Mouse (Mus musculus) hindbrain, embryonic 15.5 days (tissue): ENCODE measurements around the gene Pnn. TPM values are rescaled to one million over a fixed set of nuclear protein-coding genes. Genes with fewer than 3 reads are reported as not detected.
A peak's percentile ranks its signal among the peaks of the same experiment; 100 is the strongest.
"Not testable (repeated sequence)": the region's sequence is repeated elsewhere in the genome, so short reads cannot be mapped to it uniquely, and the experiment has no call there.

ENCODE experiments used
- ATAC-seq: fragments of 200-750 bp; cut with Nextera tagmentation; 2 replicates; pipeline ENCODE4 v1.8.0; 2017; ENCODE audit warnings: low read depth, moderate number of reproducible peaks, moderate TSS enrichment; ENCODE audit not compliant: low FRiP score
- H3K27ac ChIP-seq: fragments of 300-500 bp; sonication (generic); replicated peaks from 2 replicates; pipeline ENCODE4 v1.5.1; 2015; ENCODE audit warnings: mild to moderate bottlenecking, inconsistent platforms
- H3K27me3 ChIP-seq: fragments of 300-500 bp; sonication (generic); 2 replicates; pipeline ENCODE4 v1.6.1; 2015; ENCODE audit warnings: control low read depth, inconsistent platforms
- H3K36me3 ChIP-seq: fragments of 300-500 bp; sonication (generic); 2 replicates; pipeline ENCODE4 v1.6.1; 2015; ENCODE audit warnings: control low read depth, inconsistent platforms
- H3K4me1 ChIP-seq: fragments of 300-500 bp; sonication (generic); replicated peaks from 2 replicates; pipeline ENCODE4 v1.6.1; 2015; ENCODE audit warnings: control low read depth, inconsistent platforms
- H3K4me2 ChIP-seq: fragments of 300-500 bp; sonication (generic); 2 replicates; pipeline ENCODE4 v1.6.1; 2015; ENCODE audit warnings: moderate library complexity, mild to moderate bottlenecking, inconsistent platforms
- H3K4me3 ChIP-seq: fragments of 300-500 bp; sonication (generic); 2 replicates; pipeline ENCODE4 v1.5.1; 2015; ENCODE audit warnings: mild to moderate bottlenecking, inconsistent platforms
- H3K9ac ChIP-seq: fragments of 300-500 bp; sonication (generic); 2 replicates; pipeline ENCODE4 v1.6.1; 2015; ENCODE audit warnings: inconsistent platforms
- H3K9me3 ChIP-seq: fragments of 300-500 bp; sonication (generic); 2 replicates; pipeline ENCODE4 v1.6.1; 2016; ENCODE audit warnings: control low read depth, inconsistent platforms
- WGBS: fragments of 180-500 bp; shearing (Covaris S2); methylation state at CpG from one replicate; pipeline ENCODE4 v1.1.7; 2015; 5-methylcytosine and 5-hydroxymethylcytosine counted together
- polyA plus RNA-seq: library from polyadenylated mRNA; unstranded; fragments of >200 nt; fragmentation: Nextera tagmentation; extraction: Ambion mirVana; gene quantifications from 2 replicates; pipeline ENCODE4 v1.2.1, GENCODE M21; 2015

Pnn gene
- polyA plus RNA-seq, 1 experiment from 2014 or later = 77.8 TPM

GRCm38 (mm10) chr12:59055196-59055850, 11.4 kb upstream of the Pnn start:
- Histone ChIP-seq H3K9me3 (no peaks in the 10 kb centered on the region), H3K27ac (no peak overlapping the region), H3K27me3 (no peaks in the 10 kb centered on the region), H3K36me3 (peaks cover 3% of the 10 kb centered on the region), H3K4me1 (peaks cover 29% of the 10 kb centered on the region), H3K9ac (no peak overlapping the region), H3K4me2 (no peak overlapping the region), H3K4me3 (no peak overlapping the region)
- no peak for ATAC-seq
- 94% methylated on average over 4 of the region's 4 CpGs for WGBS

DNA sequence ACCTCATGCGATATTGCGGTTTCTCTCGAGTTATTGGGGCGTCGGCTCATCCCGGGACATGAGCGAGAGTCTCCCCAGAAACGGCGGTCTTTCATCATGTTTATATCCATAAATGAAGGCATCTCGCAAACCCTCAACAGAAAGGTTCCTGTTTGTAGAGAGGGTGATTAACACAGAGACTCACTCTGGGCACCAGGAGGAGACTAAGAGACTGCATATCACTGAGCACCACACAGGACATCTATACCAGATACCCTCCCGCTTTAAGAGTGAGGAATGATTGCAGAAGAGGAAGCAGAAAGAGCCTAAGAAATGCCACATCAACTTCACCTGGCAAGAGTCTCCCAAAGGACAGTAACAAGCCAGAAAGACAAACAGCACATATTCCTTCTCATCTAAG, 10.5 kb upstream of the Pnn start:
- no peak for ATAC-seq
- no peak overlapping the region for H3K4me3 ChIP-seq
- 98% methylated on average over 11 of the region's 11 CpGs for WGBS
- peaks cover 3% of the 10 kb centered on the region for H3K36me3 ChIP-seq
- no peaks in the 10 kb centered on the region for H3K27me3 ChIP-seq
- no peak overlapping the region for H3K4me2 ChIP-seq
- H3K9ac ChIP-seq = no peak overlapping the region
- H3K9me3 ChIP-seq = no peaks in the 10 kb centered on the region
- peaks cover 32% of the 10 kb centered on the region for H3K4me1 ChIP-seq
- no peak overlapping the region for H3K27ac ChIP-seq

DNA sequence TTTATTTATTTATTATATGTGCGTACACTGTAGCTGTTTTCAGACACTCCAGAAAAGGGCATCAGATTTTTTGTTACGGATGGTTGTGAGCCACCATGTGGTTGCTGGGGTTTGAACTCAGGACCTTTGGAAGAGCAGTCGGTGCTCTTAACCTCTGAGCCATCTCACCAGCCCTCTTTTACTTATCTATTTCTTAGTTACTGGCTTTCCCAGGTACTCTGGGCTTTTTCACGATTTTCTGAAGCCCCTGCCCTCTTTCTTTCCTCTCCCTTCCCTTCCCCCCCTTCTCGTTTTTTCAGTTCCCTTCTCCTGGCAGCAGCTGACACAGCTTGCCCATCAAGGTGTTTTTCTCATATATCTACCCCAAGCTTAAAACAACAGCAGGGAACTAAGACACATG, 8.4 kb upstream of the Pnn start:
- H3K9me3 ChIP-seq, H3K36me3 ChIP-seq, H3K27me3 ChIP-seq, ATAC-seq, H3K27ac ChIP-seq, H3K4me2 ChIP-seq, H3K4me3 ChIP-seq, H3K9ac ChIP-seq: not testable (repeated sequence)
- 96% methylated on average over 5 of the region's 5 CpGs for WGBS
- peaks cover 32% of the 10 kb centered on the region for H3K4me1 ChIP-seq

DNA sequence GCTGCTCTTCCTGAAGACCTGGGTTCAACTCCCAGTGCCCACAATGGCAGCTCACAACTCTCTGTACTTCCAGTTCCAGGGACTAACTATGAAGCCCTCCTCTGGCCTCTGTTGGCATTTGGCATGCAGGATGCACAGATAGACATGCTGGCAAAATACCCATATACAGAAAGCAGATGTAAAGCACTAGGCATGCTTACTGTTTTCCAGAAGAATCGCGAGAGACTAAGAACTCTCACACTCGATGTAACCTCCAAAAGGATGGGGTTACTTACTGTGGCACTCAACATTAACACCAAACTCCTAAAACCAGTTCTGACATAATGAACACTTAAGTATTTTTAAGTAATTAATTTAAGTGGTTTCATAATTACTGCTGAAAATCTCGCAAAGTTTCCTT, 6.4 kb upstream of the Pnn start:
- no peak for ATAC-seq
- Histone ChIP-seq H3K27me3 (no peaks in the 10 kb centered on the region), H3K4me1 (peaks cover 32% of the 10 kb centered on the region), H3K4me2 (peak overlapping the region; percentile 87), H3K36me3 (peaks cover 3% of the 10 kb centered on the region; the same call in 1 of the 2 replicates), H3K4me3 (peak overlapping the region; percentile 81), H3K27ac (peak overlapping the region; percentile 99), H3K9ac (peak overlapping the region; percentile 93), H3K9me3 (no peaks in the 10 kb centered on the region)
- WGBS = 70% methylated on average over 4 of the region's 4 CpGs

DNA sequence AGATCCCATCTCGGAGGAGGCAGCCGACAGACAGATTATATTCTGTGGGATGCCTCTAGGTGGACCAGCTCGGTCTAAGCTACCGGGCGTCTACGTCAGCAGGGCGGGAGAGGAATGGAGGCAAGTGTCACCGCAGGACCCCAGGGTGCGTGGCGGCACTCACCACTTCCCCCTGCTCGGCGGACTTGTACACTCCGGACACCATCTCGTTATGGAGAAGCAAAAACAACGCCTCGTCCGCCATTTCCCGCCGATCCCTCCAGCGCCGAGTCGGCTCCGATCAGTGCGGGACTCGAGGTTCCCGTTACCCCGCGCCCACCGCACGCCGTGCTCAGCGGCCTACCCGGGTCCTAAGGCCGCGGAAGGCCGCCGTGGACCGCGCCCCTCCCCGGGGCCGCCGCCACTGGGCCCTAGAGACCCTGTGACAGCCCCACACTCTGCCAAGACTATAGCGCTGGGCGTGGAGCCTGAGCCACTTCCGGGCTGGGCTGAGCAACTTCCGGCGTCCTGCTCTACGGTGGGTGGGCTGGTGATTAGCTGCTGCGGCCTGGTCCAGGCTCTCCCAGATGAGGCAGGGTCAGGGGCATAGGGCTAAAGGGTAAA, 5.6 kb upstream of the Pnn start, which contains the start of gene Trappc6b:
Gene Trappc6b (minus strand): TSS at position 480 of the 603 bp plus-strand sequence.
- peaks cover 3% of the 10 kb centered on the region; the same call in 1 of the 2 replicates for H3K36me3 ChIP-seq
- H3K9me3 ChIP-seq = no peaks in the 10 kb centered on the region
- peak within 1 kb of the TSS; percentile 99 for H3K27ac ChIP-seq
- peaks cover 35% of the 10 kb centered on the region for H3K4me1 ChIP-seq
- H3K9ac ChIP-seq = peak within 1 kb of the TSS; percentile 93
- peak within 1 kb of the TSS; percentile 81 for H3K4me3 ChIP-seq
- WGBS = 0% methylated on average over 48 of the region's 49 CpGs
- peak within 1 kb of the TSS; percentile 87 for H3K4me2 ChIP-seq
- no peaks in the 10 kb centered on the region for H3K27me3 ChIP-seq
- ATAC-seq = peak; percentile 97

DNA sequence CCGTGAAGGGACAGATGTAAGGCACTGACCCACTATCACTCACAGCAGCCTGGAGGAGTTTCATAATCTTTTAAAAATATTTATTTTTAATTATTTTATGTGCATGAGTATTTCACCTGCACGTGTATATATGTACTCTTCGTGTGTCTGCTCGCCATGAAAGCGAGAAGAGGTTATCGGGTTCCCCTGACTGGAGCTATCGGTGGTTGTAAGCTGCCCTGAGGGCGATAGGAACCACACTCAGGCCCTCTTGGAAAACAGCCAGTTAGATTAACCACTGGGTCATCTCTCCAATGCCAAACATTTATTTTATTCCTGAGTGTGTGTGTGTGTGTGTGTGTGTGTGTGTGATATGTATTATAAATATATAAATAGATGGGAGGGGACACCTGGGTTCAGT, 1.8 kb upstream of the Pnn start:
- Histone ChIP-seq H3K9ac (no peak overlapping the region), H3K4me3 (no peak overlapping the region), H3K36me3 (peaks cover 14% of the 10 kb centered on the region), H3K9me3 (no peaks in the 10 kb centered on the region), H3K27me3 (no peaks in the 10 kb centered on the region), H3K4me1 (peaks cover 22% of the 10 kb centered on the region), H3K4me2 (no peak overlapping the region), H3K27ac (no peak overlapping the region)
- ATAC-seq = no peak
- WGBS = 89% methylated on average over 8 of the region's 8 CpGs

DNA sequence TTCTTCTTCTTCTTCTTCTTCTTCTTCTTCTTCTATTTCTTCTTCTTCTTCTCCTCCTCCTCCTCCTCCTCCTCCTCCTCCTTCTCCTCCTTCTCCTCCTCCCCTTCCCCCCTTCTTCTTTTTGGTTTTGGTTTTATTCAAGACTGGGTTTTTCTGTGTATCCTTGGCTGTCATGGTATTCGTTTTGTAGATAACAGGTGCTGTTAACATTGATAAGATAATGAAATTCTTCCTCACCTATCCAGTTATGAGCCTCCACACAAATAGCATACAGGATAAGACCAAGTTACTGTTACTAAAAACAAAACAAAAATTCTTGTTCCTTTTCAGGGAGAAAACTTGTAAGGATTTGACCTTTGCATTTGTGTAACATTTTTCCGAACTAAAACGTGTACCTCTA, 908 bp upstream of the Pnn start:
- Histone ChIP-seq H3K4me3 (peak overlapping the region; percentile 95), H3K27me3 (no peaks in the 10 kb centered on the region), H3K4me1 (peaks cover 15% of the 10 kb centered on the region), H3K9me3 (no peaks in the 10 kb centered on the region), H3K27ac (peak overlapping the region; percentile 96), H3K9ac (peak overlapping the region; percentile 59; the same call in 1 of the 2 replicates), H3K36me3 (peaks cover 23% of the 10 kb centered on the region), H3K4me2 (peak overlapping the region; percentile 75)
- ATAC-seq = no peak
- WGBS = 81% methylated on average over 3 of the region's 3 CpGs

GRCm38 (mm10) chr12:59067095-59067494, 411 bp downstream of the Pnn start:
- peak overlapping the region; percentile 95 for H3K4me3 ChIP-seq
- peaks cover 36% of the 10 kb centered on the region for H3K36me3 ChIP-seq
- H3K9me3 ChIP-seq = no peaks in the 10 kb centered on the region
- ATAC-seq = peak; percentile 57
- H3K27me3 ChIP-seq = no peaks in the 10 kb centered on the region
- H3K9ac ChIP-seq = peak overlapping the region; percentile 82
- under 1% methylated on average over 38 of the region's 41 CpGs for WGBS
- H3K27ac ChIP-seq = peak overlapping the region; percentile 96
- H3K4me2 ChIP-seq = peak overlapping the region; percentile 75
- H3K4me1 ChIP-seq = peaks cover 15% of the 10 kb centered on the region

DNA sequence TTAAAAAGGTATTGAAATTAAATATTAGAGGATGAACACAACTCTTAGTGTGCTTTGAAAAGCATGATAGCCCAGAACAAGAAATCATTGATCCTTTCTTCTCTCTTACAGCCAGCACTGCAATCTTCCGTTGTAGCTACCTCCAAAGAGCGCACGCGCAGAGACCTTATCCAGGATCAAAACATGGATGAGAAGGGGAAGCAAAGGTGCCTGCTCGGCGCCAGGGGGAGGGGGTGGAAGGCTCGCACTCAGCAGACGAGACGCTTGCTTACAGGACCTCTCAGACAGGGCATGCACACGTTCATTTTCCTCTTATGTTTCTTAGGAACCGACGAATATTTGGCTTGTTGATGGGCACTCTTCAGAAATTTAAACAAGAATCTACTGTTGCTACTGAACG, 2.1 kb downstream of the Pnn start:
- Histone ChIP-seq H3K36me3 (peaks cover 43% of the 10 kb centered on the region), H3K27me3 (no peaks in the 10 kb centered on the region), H3K27ac (no peak overlapping the region), H3K9me3 (no peaks in the 10 kb centered on the region), H3K4me1 (peaks cover 15% of the 10 kb centered on the region), H3K4me3 (no peak overlapping the region), H3K4me2 (no peak overlapping the region), H3K9ac (no peak overlapping the region)
- ATAC-seq = no peak
- 94% methylated on average over 13 of the region's 13 CpGs for WGBS

- Histone ChIP-seq H3K36me3 (peaks cover 50% of the 10 kb centered on the region), H3K9ac (no peak overlapping the region)
- 92% methylated on average over 11 of the region's 11 CpGs for WGBS
Measured at GRCm38 (mm10) chr12:59072286-59072685, 5.6 kb downstream of the Pnn start.

GRCm38 (mm10) chr12:59074052-59074451, 7.4 kb downstream of the Pnn start:
- WGBS = 83% methylated on average over 3 of the region's 3 CpGs
- 0 out of 2 replicates have a peak, but pooled peaks have one; percentile 15 for ATAC-seq

More at GRCm38 (mm10) chr12:59072286-59072685, 5.6 kb downstream of the Pnn start:
- H3K27ac ChIP-seq = no peak overlapping the region
- no peak for ATAC-seq
- H3K9me3 ChIP-seq = no peaks in the 10 kb centered on the region
- H3K4me2 ChIP-seq = no peak overlapping the region
- no peak overlapping the region for H3K4me3 ChIP-seq
- H3K4me1 ChIP-seq = peaks cover 10% of the 10 kb centered on the region
- no peaks in the 10 kb centered on the region for H3K27me3 ChIP-seq

DNA sequence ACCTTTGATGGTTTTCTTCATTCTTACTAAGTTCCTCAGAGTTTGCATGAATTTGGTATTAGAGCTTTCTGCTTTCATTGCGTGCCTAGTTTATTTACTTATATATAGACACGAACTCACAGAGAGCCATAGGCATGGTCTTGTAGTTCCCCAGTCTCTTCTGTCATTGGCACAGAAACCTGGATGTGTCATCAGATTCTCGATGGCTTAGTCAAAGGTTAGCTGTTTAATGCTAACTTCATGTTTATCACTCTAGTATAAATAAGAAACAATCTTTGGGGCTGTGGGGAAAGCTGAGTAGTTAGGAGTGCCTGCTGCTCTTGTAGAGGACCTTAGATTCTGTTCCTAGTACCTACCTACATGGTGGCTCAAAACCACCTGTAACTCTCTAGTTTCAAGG, 10.3 kb downstream of the Pnn start:
- Histone ChIP-seq H3K9me3 (no peaks in the 10 kb centered on the region), H3K27ac (no peak overlapping the region), H3K4me3 (no peak overlapping the region), H3K36me3 (peaks cover 14% of the 10 kb centered on the region), H3K9ac (no peak overlapping the region), H3K4me2 (no peak overlapping the region), H3K4me1 (no peaks in the 10 kb centered on the region), H3K27me3 (no peaks in the 10 kb centered on the region)
- WGBS = 90% methylated on average over 3 of the region's 3 CpGs
- no peak for ATAC-seq

More at GRCm38 (mm10) chr12:59074052-59074451, 7.4 kb downstream of the Pnn start:
- Histone ChIP-seq H3K9me3 (no peaks in the 10 kb centered on the region), H3K4me2 (no peak overlapping the region), H3K36me3 (peaks cover 42% of the 10 kb centered on the region), H3K4me1 (no peaks in the 10 kb centered on the region), H3K4me3 (no peak overlapping the region), H3K27me3 (no peaks in the 10 kb centered on the region), H3K9ac (no peak overlapping the region), H3K27ac (no peak overlapping the region)
